Mouse (Mus musculus): Measurements from ENCODE around the gene Stip1. TPM values are rescaled to one million over a fixed set of nuclear protein-coding genes. Genes with fewer than 3 reads are reported as not detected.
A peak's percentile ranks its signal among the peaks of the same experiment; 100 is the strongest.

Stip1 gene
- total and polyA plus RNA-seq, 3 experiments = 178 to 314 (median 202) TPM

GRCm38 (mm10) chr19:6987061-6987903, 52.5 kb downstream of the Stip1 start, which contains the start of gene Vegfb:
Gene Vegfb (minus strand): TSS chr19:6987651.
- Histone ChIP-seq H3K9me3 (replicated peaks; ENCODE audit: low read length) (no peaks in the 10 kb centered on the region), H3K36me3 (replicated peaks in 1 of 2; ENCODE audit: control insufficient read depth in 1 of 2, insufficient read depth in 1 of 2, low read length in 1 of 2) (peaks cover 13 to 44% of the 10 kb centered on the region in 2 experiments), H3K27me3 (replicated peaks) (no peaks in the 10 kb centered on the region), H3K9ac (ENCODE audit: insufficient read depth, low read depth) (peak within 1 kb of the TSS; percentile 64), H3K4me1 (ENCODE audit: control insufficient read depth in 1 of 2, insufficient read depth in 2 of 2) (peaks cover 6 to 24% of the 10 kb centered on the region in 2 experiments), H3K4me2 (ENCODE audit: insufficient read depth, low read depth, poor library complexity, severe bottlenecking) (peak within 1 kb of the TSS; percentile 53), H3K79me2 (replicated peaks; ENCODE audit: control insufficient read depth, extremely low read depth, insufficient read depth, poor library complexity, severe bottlenecking) (no peaks in the 10 kb centered on the region), H3K27ac (ENCODE audit: insufficient read depth, low read depth) (no peak within 1 kb of the TSS; the same call in 1 of the 2 replicates), H3K4me3 (replicated peaks in 1 of 3; ENCODE audit: low read depth in 2 of 3, low read length in 2 of 3, poor library complexity in 1 of 3) (peak within 1 kb of the TSS; percentile 73 to 81 (median 76))
- in situ Hi-C loops (cut with MboI; ENCODE audit: low pct_ligation_motif_present, low pct_unique_long_range_greater_than_20kb, low sequenced_read_pairs) = no loop called here
- DNase-seq (ENCODE audit: extremely low read depth) = no peak
- dilution Hi-C loops (cut with MboI; ENCODE audit: extremely low pct_ligation_motif_present, extremely low pct_unique_long_range_greater_than_20kb, low sequenced_read_pairs) = no loop called here
- TF ChIP-seq JUND (conservative IDR thresholded peaks at IDR 0.05; ENCODE audit: low read depth, low read length) (no peak), MYC (IDR thresholded peaks at IDR 0.05; ENCODE audit: low read depth, low read length) (no peak), MAZ (IDR thresholded peaks at IDR 0.05; ENCODE audit: low read depth, low read length) (0 out of 2 replicates have a peak, but pooled peaks have one; percentile 7), ZMIZ1 (IDR thresholded peaks at IDR 0.05; ENCODE audit: low read depth, low read length) (no peak), KAT2A (IDR thresholded peaks at IDR 0.05; ENCODE audit: insufficient replicate concordance, low read length) (no peak), IRF4 (IDR thresholded peaks at IDR 0.05; ENCODE audit: low read depth, low read length) (no peak; the same call in 1 of the 2 replicates), NELFE (IDR thresholded peaks at IDR 0.05; ENCODE audit: low read depth, low read length) (peak; percentile 34; the same call in 1 of the 2 replicates), MXI1 (IDR thresholded peaks at IDR 0.05; ENCODE audit: low read depth, low read length) (peak; percentile 39; the same call in 1 of the 2 replicates), BHLHE40 (IDR thresholded peaks at IDR 0.05; ENCODE audit: low read depth, low read length) (peak; percentile 39; the same call in 1 of the 2 replicates), TBP (conservative IDR thresholded peaks at IDR 0.05; ENCODE audit: low read depth, low read length) (no peak), RAD21 (IDR thresholded peaks at IDR 0.05; ENCODE audit: low read depth, low read length) (no peak), MEF2A (IDR thresholded peaks at IDR 0.05; ENCODE audit: borderline replicate concordance, low read depth, low read length) (no peak), PAX5 (IDR thresholded peaks at IDR 0.05; ENCODE audit: low read length) (no peak), NRF1 (IDR thresholded peaks at IDR 0.05; ENCODE audit: low read depth, low read length) (no peak), MAX (IDR thresholded peaks at IDR 0.05; ENCODE audit: low read length) (no peak), JUN (IDR thresholded peaks at IDR 0.05; ENCODE audit: insufficient read depth, low read depth, low read length) (no peak), SMC3 (IDR thresholded peaks at IDR 0.05; ENCODE audit: low read depth, low read length) (no peak), ZKSCAN1 (IDR thresholded peaks at IDR 0.05; ENCODE audit: borderline replicate concordance, low read depth, low read length) (no peak), ZC3H11A (IDR thresholded peaks at IDR 0.05; ENCODE audit: low read depth, low read length) (no peak), ZNF384 (IDR thresholded peaks at IDR 0.05; ENCODE audit: low read depth, low read length) (no peak), MAFK (IDR thresholded peaks at IDR 0.05; ENCODE audit: insufficient replicate concordance, low read length) (no peak), USF2 (conservative IDR thresholded peaks at IDR 0.05; ENCODE audit: low read depth, low read length) (no peak), ELF1 (IDR thresholded peaks at IDR 0.05; ENCODE audit: low read depth, low read length) (peak; percentile 56; the same call in 1 of the 2 replicates), RCOR1 (conservative IDR thresholded peaks at IDR 0.05; ENCODE audit: low read depth, low read length) (no peak), HCFC1 (IDR thresholded peaks at IDR 0.05; ENCODE audit: low read depth, low read length) (no peak), EP300 (IDR thresholded peaks at IDR 0.05; ENCODE audit: low read length) (no peak), CHD1 (IDR thresholded peaks at IDR 0.05; ENCODE audit: low read depth, low read length) (no peak), UBTF (IDR thresholded peaks at IDR 0.05; ENCODE audit: low read depth, low read length) (0 out of 2 replicates have a peak, but pooled peaks have one; percentile 52), ETS1 (conservative IDR thresholded peaks at IDR 0.05; ENCODE audit: low read depth, low read length) (no peak), POLR2AphosphoS2 (IDR thresholded peaks at IDR 0.05; ENCODE audit: low read depth, low read length) (0 out of 2 replicates have a peak, but pooled peaks have one; percentile 31), USF1 (IDR thresholded peaks at IDR 0.05; ENCODE audit: low read depth, low read length) (peak; percentile 58), E2F4 (IDR thresholded peaks at IDR 0.05; ENCODE audit: insufficient replicate concordance, low read depth, low read length) (no peak), POLR2A (IDR thresholded peaks at IDR 0.05; ENCODE audit: low read depth, low read length) (peak; percentile 40; the same call in 1 of the 2 replicates), GABPA (IDR thresholded peaks at IDR 0.05; ENCODE audit: insufficient replicate concordance, low read depth, low read length) (no peak), SIN3A (IDR thresholded peaks at IDR 0.05; ENCODE audit: low read length) (peak; percentile 56), TCF12 (IDR thresholded peaks at IDR 0.05; ENCODE audit: low read depth, low read length) (peak; percentile 32; the same call in 1 of the 2 replicates), CTCF (conservative IDR thresholded peaks at IDR 0.05 in 1 of 2, IDR thresholded peaks at IDR 0.05 in 1 of 2; ENCODE audit: low read depth in 2 of 2, low read length in 2 of 2) (no peak), CHD2 (IDR thresholded peaks at IDR 0.05; ENCODE audit: low read length) (no peak)
